ENCODE assay signal across 19 mouse cellular contexts in the genomic region with DNA sequence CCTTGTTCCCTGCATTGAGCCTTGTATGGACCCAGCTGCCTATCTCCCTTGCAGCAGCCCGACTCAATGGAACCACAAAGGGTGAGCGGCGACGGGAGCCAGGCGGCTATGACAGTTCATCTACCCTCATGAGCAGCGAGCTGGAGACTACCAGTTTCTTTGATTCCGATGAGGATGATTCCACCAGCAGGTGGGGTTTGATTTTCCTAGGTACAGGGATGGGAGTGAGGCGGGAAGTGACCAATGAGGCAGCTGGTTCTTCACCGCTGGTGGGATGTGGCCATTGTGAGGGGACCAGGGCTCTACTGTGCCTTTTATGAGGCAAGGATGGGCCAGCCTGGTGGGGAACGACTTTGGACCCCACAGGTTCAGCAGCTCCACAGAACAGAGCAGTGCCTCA. TPM values are rescaled to one million over a fixed set of nuclear protein-coding genes. Genes with fewer than 3 reads are reported as not detected.
DNase-seq lines count a peak whose midpoint lies in the region; ATAC-seq and TF ChIP-seq lines count a peak whose summit lies in the region.
"Had no signal": no experiment of that assay in that cellular context is flagged by ENCODE, and none has a peak within 500 bp of the region (broad histone marks: within the 10 kb centered on the region; RNA-seq: fewer than 3 reads in every experiment).

No protein-coding gene starts in this region.

- ATAC-seq in hindbrain, postnatal 0 days, result no peak
- ATAC-seq: forebrain, embryonic 13.5 days; forebrain, embryonic 15.5 days; forebrain, postnatal 0 days had no signal

- in situ Hi-C loops in ES-E14 (cut with MboI; ENCODE audit: low sequenced_read_pairs in 2 of 2, unreplicated experiment in 2 of 2), result no loop called here

- H3K4me2 ChIP-seq in hindbrain, postnatal 0 days (ENCODE audit: low read depth, low read length), result no peak overlapping the region
- H3K4me2 ChIP-seq: embryonic facial prominence, embryonic 12.5 days; forebrain, embryonic 13.5 days; forebrain, embryonic 15.5 days had no signal

- no peaks in the 10 kb centered on the region for H3K9me3 ChIP-seq in ES-Bruce4 (replicated peaks; ENCODE audit: control insufficient read depth, insufficient read depth, low read length, poor library complexity, severe bottlenecking)
- no peaks in the 10 kb centered on the region for H3K9me3 ChIP-seq in ES-E14 (ENCODE audit: control insufficient read depth, insufficient read depth, low read depth, low read length)
- no peaks in the 10 kb centered on the region for H3K9me3 ChIP-seq in hindbrain, postnatal 0 days (ENCODE audit: low read length)
- H3K9me3 ChIP-seq: embryonic facial prominence, embryonic 10.5 days; embryonic facial prominence, embryonic 12.5 days; forebrain, embryonic 13.5 days; forebrain, embryonic 15.5 days had no signal

- 84% methylated on average over 10 of the region's 10 CpGs for WGBS in hindbrain, postnatal 0 days

- H3K27me3 ChIP-seq in ES-Bruce4 (ENCODE audit: control insufficient read depth, insufficient read depth, low read length, poor library complexity, severe bottlenecking), result no peaks in the 10 kb centered on the region
- H3K27me3 ChIP-seq in hindbrain, postnatal 0 days (ENCODE audit: insufficient read depth, low read length), result no peaks in the 10 kb centered on the region
- H3K27me3 ChIP-seq: embryonic facial prominence, embryonic 12.5 days; forebrain, embryonic 13.5 days; forebrain, embryonic 15.5 days had no signal

- peak overlapping the region; percentile 24 for H3K4me3 ChIP-seq in ES-Bruce4 (ENCODE audit: low read depth, low read length)
- H3K4me3 ChIP-seq in ES-E14 (ENCODE audit: insufficient read depth in 1 of 2, low read depth in 1 of 2, low read length in 2 of 2, poor library complexity in 1 of 2, severe bottlenecking in 1 of 2), result peak overlapping the region in 1 of 2 experiments; percentile 31; a peak in 1 of 4 replicates
- H3K4me3 ChIP-seq in hindbrain, postnatal 0 days (ENCODE audit: low read length), result no peak overlapping the region
- H3K4me3 ChIP-seq: embryonic facial prominence, embryonic 10.5 days; embryonic facial prominence, embryonic 12.5 days; forebrain, embryonic 13.5 days; forebrain, embryonic 15.5 days had no signal

- TF ChIP-seq EP300 in ES-Bruce4 (IDR thresholded peaks at IDR 0.05; ENCODE audit: insufficient read depth, low read depth, low read length), result no peak

- H3K4me1 ChIP-seq in ES-Bruce4 (ENCODE audit: control insufficient read depth, insufficient read depth, low read length), result no peaks in the 10 kb centered on the region
- H3K4me1 ChIP-seq in ES-E14 (ENCODE audit: control insufficient read depth in 2 of 2, insufficient read depth in 2 of 2, low read length in 2 of 2, poor library complexity in 1 of 2), result peaks cover 0 to 5% of the 10 kb centered on the region in 2 experiments; a peak in 1 of 4 replicates
- peaks cover 5% of the 10 kb centered on the region; the same call in 1 of the 2 replicates for H3K4me1 ChIP-seq in hindbrain, postnatal 0 days (ENCODE audit: insufficient read depth, low read length)

- H3K36me3 ChIP-seq in ES-Bruce4 (ENCODE audit: control insufficient read depth, insufficient read depth, low read length, poor library complexity, severe bottlenecking) (peaks cover 16% of the 10 kb centered on the region; the same call in 1 of the 2 replicates), ES-E14 (ENCODE audit: control insufficient read depth, insufficient read depth, low read length, poor library complexity, severe bottlenecking) (peaks cover 22% of the 10 kb centered on the region)
- peaks cover 57% of the 10 kb centered on the region for H3K36me3 ChIP-seq in hindbrain, postnatal 0 days (ENCODE audit: insufficient read depth, low read length)

- H3K27ac ChIP-seq in ES-Bruce4 (ENCODE audit: insufficient read depth, low read length) (no peak overlapping the region), ES-E14 (ENCODE audit: insufficient read depth, low read depth, low read length, poor library complexity, severe bottlenecking) (no peak overlapping the region)
- no peak overlapping the region for H3K27ac ChIP-seq in hindbrain, postnatal 0 days
- H3K27ac ChIP-seq: embryonic facial prominence, embryonic 10.5 days; embryonic facial prominence, embryonic 12.5 days; forebrain, embryonic 13.5 days; forebrain, embryonic 15.5 days had no signal

- TF ChIP-seq POLR2A in ES-Bruce4 (IDR thresholded peaks at IDR 0.05; ENCODE audit: insufficient read depth, low read length), result no peak

- no peak for TF ChIP-seq CTCF in ES-Bruce4 (IDR thresholded peaks at IDR 0.05; ENCODE audit: low read depth, low read length)
- TF ChIP-seq CTCF in hindbrain, postnatal 0 days (IDR thresholded peaks at IDR 0.05; ENCODE audit: low read depth), result no peak

- no peak overlapping the region for H3K9ac ChIP-seq in ES-Bruce4 (ENCODE audit: low read depth, poor library complexity, severe bottlenecking)
- peak overlapping the region; percentile 23; the same call in 1 of the 2 replicates for H3K9ac ChIP-seq in ES-E14 (ENCODE audit: insufficient read depth, low read depth, low read length, poor library complexity, severe bottlenecking)
- H3K9ac ChIP-seq in hindbrain, postnatal 0 days (replicated peaks; ENCODE audit: low read length), result no peak overlapping the region
- H3K9ac ChIP-seq: embryonic facial prominence, embryonic 12.5 days; forebrain, embryonic 13.5 days; forebrain, embryonic 15.5 days; forebrain, postnatal 0 days had no signal

- no peak for DNase-seq in ES-E14 (ENCODE audit: low read depth, low spot score)
- DNase-seq in ZHBTc4 (ENCODE audit: low read depth, low spot score), result peak; percentile 73
- DNase-seq in hindbrain, postnatal 0 days (ENCODE audit: low spot score), result no peak
- DNase-seq in embryo, embryonic 10.5 days (ENCODE audit: low spot score), result no peak
- no peak for DNase-seq in adrenal gland, adult 18-20 months (ENCODE audit: low spot score in 2 of 2)
- DNase-seq: adrenal gland, adult 8-10 months; adrenal gland, postnatal 14 days; adrenal gland, postnatal 36 days; cerebellum, adult 11-12 months; cerebellum, adult 2 months; cerebellum, adult 9-10 months; cerebellum, postnatal 10 days; cerebellum, postnatal 36 days; forebrain, postnatal 0 days had no signal

TF ChIP-seq in ES-E14, 5 proteins besides CTCF, POLR2A, EP300 and RAD21:
- TF ChIP-seq ZNF384 (IDR thresholded peaks at IDR 0.05; ENCODE audit: low read depth, low read length), result no peak
- TF ChIP-seq HCFC1 (IDR thresholded peaks at IDR 0.05; ENCODE audit: borderline replicate concordance, insufficient read depth, low read length), result no peak
- TF ChIP-seq MAFK (IDR thresholded peaks at IDR 0.05; ENCODE audit: insufficient read depth, low read depth, low read length), result no peak
- no peak for TF ChIP-seq ZC3H11A (IDR thresholded peaks at IDR 0.05; ENCODE audit: borderline replicate concordance, low read depth, low read length)
- no peak for TF ChIP-seq CHD2 (IDR thresholded peaks at IDR 0.05; ENCODE audit: low read depth, low read length)

RNA-seq across cellular contexts. Expression of a gene that starts 7.1 kb away (rescaled TPM):
- 37.9 and 38.8 TPM in 2 replicates for polyA plus RNA-seq in ES-Bruce4 (2011; ENCODE audit: insufficient read depth, insufficient read length, low read depth, missing spikeins)
- total RNA-seq in ES-E14 (2012; rRNA removed), result 10.6 and 10.8 TPM in 2 replicates
- total RNA-seq in hindbrain, postnatal 0 days (2014; rRNA removed), result 44.3 and 48.6 TPM in 2 replicates
- 22.3 and 25.7 TPM in 2 replicates for polyA plus RNA-seq in hindbrain, postnatal 0 days (2015; fragmentation: Nextera tagmentation; extraction: Ambion mirVana)
- 10 to 100 TPM; 40.1 to 44.5 TPM for total RNA-seq in adrenal gland, adult 18-20 months (2021)

RNA-seq across cellular contexts. Expression of a gene that starts 11.4 kb away (rescaled TPM):
- polyA plus RNA-seq in ES-Bruce4 (2011; ENCODE audit: insufficient read depth, insufficient read length, low read depth, missing spikeins), result 282 and 298 TPM in 2 replicates
- total RNA-seq in ES-E14 (2012; rRNA removed), result 170 and 236 TPM in 2 replicates
- total RNA-seq in hindbrain, postnatal 0 days (2014; rRNA removed), result 966 and 1,021 TPM in 2 replicates
- 1,289 and 1,346 TPM in 2 replicates for polyA plus RNA-seq in hindbrain, postnatal 0 days (2015; fragmentation: Nextera tagmentation; extraction: Ambion mirVana)
- 100 to 1,000 TPM; 277 to 333 TPM for total RNA-seq in adrenal gland, adult 18-20 months (2021)

RNA-seq across cellular contexts. Expression of a gene that starts 24.5 kb away (rescaled TPM):
- 56.2 and 61.0 TPM in 2 replicates for polyA plus RNA-seq in ES-Bruce4 (2011; ENCODE audit: insufficient read depth, insufficient read length, low read depth, missing spikeins)
- 49.8 and 64.0 TPM in 2 replicates for total RNA-seq in ES-E14 (2012; rRNA removed)
- total RNA-seq in hindbrain, postnatal 0 days (2014; rRNA removed), result 42.1 and 63.4 TPM in 2 replicates
- polyA plus RNA-seq in hindbrain, postnatal 0 days (2015; fragmentation: Nextera tagmentation; extraction: Ambion mirVana), result 67.5 and 73.2 TPM in 2 replicates
- 10 to 100 TPM; 94.3 to 94.4 TPM for total RNA-seq in adrenal gland, adult 18-20 months (2021)

RNA-seq across cellular contexts. Expression of a gene that starts 25.3 kb away (rescaled TPM):
- 86.6 and 94.0 TPM in 2 replicates for polyA plus RNA-seq in ES-Bruce4 (2011; ENCODE audit: insufficient read depth, insufficient read length, low read depth, missing spikeins)
- 159 and 173 TPM in 2 replicates for total RNA-seq in ES-E14 (2012; rRNA removed)
- total RNA-seq in hindbrain, postnatal 0 days (2014; rRNA removed), result 102 and 109 TPM in 2 replicates
- polyA plus RNA-seq in hindbrain, postnatal 0 days (2015; fragmentation: Nextera tagmentation; extraction: Ambion mirVana), result 80.9 and 81.4 TPM in 2 replicates
- total RNA-seq in adrenal gland, adult 18-20 months (2021), result 10 to 100 TPM; 58.2 to 60.1 TPM
